Mouse (Mus musculus) liver, adult 2 months (tissue): ENCODE data around the gene Jund. TPM values are rescaled to one million over a fixed set of nuclear protein-coding genes. Genes with fewer than 3 reads are reported as not detected.

ENCODE experiments used
- DNase-seq: peaks from one replicate; pipeline ENCODE4 v3.0.0-alpha.2; 2011; ENCODE audit warnings: low read depth, low spot score; ENCODE audit errors: extremely low read depth
- H3K27ac ChIP-seq: fragments of 200-500 bp; replicated peaks from 2 replicates; pipeline ENCODE4 v1.5.1; 2012; ENCODE audit warnings: low read depth, mild to moderate bottlenecking, control low read depth, inconsistent platforms, low read length; ENCODE audit not compliant: insufficient read depth
- H3K27me3 ChIP-seq: fragments of 200-500 bp; 2 replicates; pipeline ENCODE4 v1.6.1; 2012; ENCODE audit warnings: mild to moderate bottlenecking, moderate library complexity, low read length, inconsistent platforms; ENCODE audit not compliant: control insufficient read depth, insufficient read depth
- H3K36me3 ChIP-seq: fragments of 200-500 bp; 2 replicates; pipeline ENCODE4 v1.6.1; 2012; ENCODE audit warnings: low read length, inconsistent platforms; ENCODE audit not compliant: control insufficient read depth, insufficient read depth
- H3K4me1 ChIP-seq: fragments of 200-500 bp; 2 replicates; pipeline ENCODE4 v1.6.1; 2011; ENCODE audit warnings: low read length; ENCODE audit not compliant: control insufficient read depth, insufficient read depth
- H3K4me3 ChIP-seq: fragments of 200-500 bp; 2 replicates; pipeline ENCODE4 v1.5.1; 2011; ENCODE audit warnings: low read depth, mild to moderate bottlenecking, control low read depth, low read length, moderate library complexity; ENCODE audit not compliant: insufficient read depth
- H3K79me2 ChIP-seq: fragments of 200-500 bp; 2 replicates; pipeline ENCODE4 v1.6.1; 2012; ENCODE audit warnings: inconsistent platforms, mild to moderate bottlenecking, low read length, moderate library complexity; ENCODE audit not compliant: control insufficient read depth, insufficient read depth
- H3K9ac ChIP-seq: fragments of 200-500 bp; 2 replicates; pipeline ENCODE4 v1.6.1; 2012; ENCODE audit warnings: low read depth, mild to moderate bottlenecking, control low read depth, inconsistent platforms, low read length
- CTCF ChIP-seq: fragments of 200-500 bp; IDR thresholded peaks from 2 replicates; pipeline ENCODE4 v1.5.1; 2011; ENCODE audit warnings: low read depth, low read length, control low read depth
- POLR2A ChIP-seq: fragments of 200-500 bp; IDR thresholded peaks from 2 replicates; pipeline ENCODE4 v1.6.1; 2011; ENCODE audit warnings: low read length, control low read depth; ENCODE audit not compliant: insufficient read depth; ENCODE audit errors: extremely low read depth
- WGBS: fragments of 180-500 bp; shearing (Covaris S2); methylation state at CpG from one replicate; pipeline ENCODE4 v1.1.7; 2018; 5-methylcytosine and 5-hydroxymethylcytosine counted together
- polyA plus RNA-seq: library from polyadenylated mRNA; depleted of rRNA; stranded (reverse); fragments of >200 nt; gene quantifications from 2 replicates; pipeline ENCODE4 v1.2.3, GENCODE M21; 2012
- total RNA-seq: library from RNA; depleted of rRNA; stranded (reverse); fragments of >200 nt; gene quantifications from 2 replicates; pipeline ENCODE4 v1.2.3, GENCODE M21; 2014

Gene Jund
- total and polyA plus RNA-seq, 2 experiments: 26.6 to 120 TPM

DNA sequence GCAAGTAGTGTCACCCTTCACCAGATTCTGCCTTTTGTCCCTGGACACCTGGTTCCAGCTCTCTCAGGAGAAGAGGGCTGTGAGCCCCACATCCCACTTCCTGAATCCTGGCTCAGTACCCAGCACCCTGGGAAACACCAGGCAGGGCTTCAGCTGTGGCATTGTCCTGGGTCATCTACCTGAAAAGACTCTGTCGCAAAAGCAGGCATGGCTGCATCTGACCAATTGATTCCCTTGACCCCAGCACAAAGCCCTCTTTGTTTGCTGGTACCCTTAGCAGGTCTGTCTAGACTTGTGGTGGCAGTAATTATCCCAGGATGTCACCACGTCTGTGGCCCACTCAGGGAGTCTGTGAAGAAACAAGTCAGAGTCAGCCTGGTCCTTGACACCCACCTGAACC, 43.3 kb upstream of the Jund start:
- Histone ChIP-seq H3K9ac (no peak overlapping the region), H3K36me3 (peaks cover 30% of the 10 kb centered on the region), H3K27me3 (no peaks in the 10 kb centered on the region), H3K27ac (no peak overlapping the region), H3K4me3 (no peak overlapping the region), H3K79me2 (peaks cover 19% of the 10 kb centered on the region; the same call in 1 of the 2 replicates), H3K4me1 (peaks cover 22% of the 10 kb centered on the region)
- TF ChIP-seq POLR2A (no peak), CTCF (no peak)
- 71% methylated on average over 2 of the region's 2 CpGs for WGBS
- DNase-seq: no peak

DNA sequence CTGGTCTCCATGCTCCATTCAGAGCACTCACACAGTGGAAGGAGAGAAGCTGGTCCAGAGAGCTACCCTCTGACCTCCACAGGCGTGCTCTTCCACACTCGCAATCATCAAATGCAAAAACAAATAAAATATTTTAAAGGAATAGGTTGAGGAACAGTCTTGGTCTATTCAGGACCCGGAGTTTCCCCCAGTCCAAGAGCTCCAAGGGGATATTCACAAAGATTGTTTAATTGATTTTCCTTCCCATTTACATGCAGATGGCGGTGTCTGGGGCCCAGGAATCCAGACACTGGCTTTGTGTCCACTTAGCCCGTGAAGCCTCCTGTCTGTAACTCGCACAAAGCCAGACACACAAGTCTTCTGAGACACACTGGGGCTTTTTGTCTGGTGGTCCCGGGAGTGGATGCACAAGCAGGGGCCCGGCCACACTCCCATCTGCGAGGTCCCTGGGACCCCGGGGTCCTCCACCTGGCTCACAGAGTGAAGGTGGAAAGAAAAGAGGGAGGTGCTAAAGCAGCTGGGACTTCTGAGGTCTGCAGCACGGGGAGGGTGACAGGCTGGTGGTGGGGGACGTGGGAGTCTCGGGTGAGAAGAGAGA, 42.5 kb upstream of the Jund start:
- 79% methylated on average over 13 of the region's 13 CpGs for WGBS
- peaks cover 26% of the 10 kb centered on the region for H3K36me3 ChIP-seq
- no peaks in the 10 kb centered on the region for H3K27me3 ChIP-seq
- peaks cover 23% of the 10 kb centered on the region for H3K4me1 ChIP-seq
- H3K79me2 ChIP-seq: peaks cover 19% of the 10 kb centered on the region; the same call in 1 of the 2 replicates
- H3K9ac ChIP-seq: no peak overlapping the region
- TF ChIP-seq POLR2A (no peak), CTCF (no peak)
- H3K27ac ChIP-seq: no peak overlapping the region
- no peak for DNase-seq
- no peak overlapping the region for H3K4me3 ChIP-seq

DNA sequence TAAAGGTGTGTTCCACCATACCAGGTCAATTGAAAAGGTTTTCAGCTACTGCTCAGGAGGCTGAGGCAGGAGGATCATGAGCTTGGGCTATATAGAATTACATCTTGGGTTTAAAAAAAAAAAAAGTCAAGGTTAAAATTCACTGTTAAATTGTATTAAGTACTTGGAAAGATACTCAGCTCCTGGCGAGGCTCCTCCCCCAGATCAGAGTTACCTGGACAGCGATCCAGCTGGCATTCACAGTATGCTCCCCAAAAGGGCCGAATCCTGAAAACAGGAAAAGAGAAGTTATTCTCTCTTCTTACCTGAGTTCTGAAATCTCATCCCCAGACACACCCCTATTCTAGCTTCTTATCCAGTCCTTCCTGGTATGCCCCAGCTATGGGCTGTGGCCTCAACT, 41.5 kb upstream of the Jund start:
- peak overlapping the region; percentile 35; the same call in 1 of the 2 replicates for H3K9ac ChIP-seq
- 12% methylated on average over 3 of the region's 3 CpGs for WGBS

DNA sequence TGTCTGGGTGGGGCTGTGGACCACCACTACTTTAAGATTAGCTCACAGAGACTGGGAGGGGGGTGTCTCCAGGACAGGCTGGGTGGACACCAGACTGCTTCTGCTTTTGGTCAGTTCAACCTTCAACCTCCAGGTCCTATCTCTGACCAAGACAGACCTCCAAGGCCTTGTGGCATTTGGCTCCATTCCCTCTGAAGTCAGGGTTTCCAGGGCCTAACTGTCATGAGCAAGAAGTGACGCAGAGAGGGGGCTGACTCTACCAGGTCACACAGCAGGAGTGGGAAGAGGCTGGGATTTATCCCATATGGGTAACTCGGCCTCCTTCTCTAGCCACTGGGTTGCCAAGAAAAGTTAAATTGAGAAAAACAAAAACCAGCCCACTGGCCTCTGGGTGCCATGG, 41.0 kb upstream of the Jund start:
- WGBS: 23% methylated on average over 2 of the region's 2 CpGs
- Histone ChIP-seq H3K79me2 (peaks cover 12% of the 10 kb centered on the region; the same call in 1 of the 2 replicates), H3K27ac (peak overlapping the region; percentile 82), H3K4me3 (no peak overlapping the region), H3K27me3 (no peaks in the 10 kb centered on the region), H3K4me1 (peaks cover 20% of the 10 kb centered on the region), H3K9ac (peak overlapping the region; percentile 35), H3K36me3 (peaks cover 16% of the 10 kb centered on the region)
- TF ChIP-seq CTCF: no peak
- no peak for TF ChIP-seq POLR2A
- DNase-seq: peak; percentile 56

More for the DNA sequence above, 41.5 kb upstream of the Jund start:
- Histone ChIP-seq H3K27ac (peak overlapping the region; percentile 82), H3K79me2 (peaks cover 17% of the 10 kb centered on the region; the same call in 1 of the 2 replicates), H3K4me1 (peaks cover 23% of the 10 kb centered on the region), H3K36me3 (peaks cover 19% of the 10 kb centered on the region), H3K4me3 (no peak overlapping the region), H3K27me3 (no peaks in the 10 kb centered on the region)
- DNase-seq: peak; percentile 70
- TF ChIP-seq POLR2A: no peak
- no peak for TF ChIP-seq CTCF

DNA sequence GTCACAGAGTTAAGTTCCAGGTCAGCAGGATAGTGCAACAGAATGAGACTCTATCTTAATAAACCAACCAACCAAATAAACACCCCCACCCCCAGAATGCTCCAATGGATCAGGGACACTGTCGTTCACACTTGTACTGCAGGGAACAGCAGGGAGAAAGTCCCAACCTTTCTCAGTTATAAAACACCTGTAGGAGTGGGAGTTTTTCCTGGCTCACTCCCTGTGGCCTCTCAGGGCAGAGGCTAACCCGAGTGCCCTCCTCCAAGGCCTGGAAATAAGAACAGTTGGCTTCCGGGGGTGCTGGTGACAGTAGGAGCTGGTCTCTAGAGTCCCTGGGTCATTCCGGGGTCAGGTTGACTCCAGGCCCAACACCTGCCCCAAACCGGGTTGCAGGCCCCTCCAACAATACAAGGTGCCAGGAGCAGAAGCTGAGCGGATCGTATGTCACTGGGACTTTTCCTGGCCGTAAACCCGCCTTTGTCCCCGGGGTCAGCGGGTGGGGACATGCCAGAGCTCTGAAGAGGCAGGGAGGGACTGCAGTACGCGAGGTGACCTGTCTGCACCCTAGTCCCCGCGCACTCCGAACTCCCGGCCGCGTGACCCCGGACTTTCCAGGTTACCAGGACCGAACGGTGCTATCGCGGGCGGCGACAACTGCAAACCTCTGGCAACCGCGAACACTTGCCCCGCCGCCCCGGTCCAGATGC, 39.7 kb upstream of the Jund start:
- TF ChIP-seq POLR2A (no peak), CTCF (no peak)
- peak; percentile 85 for DNase-seq
- H3K4me3 ChIP-seq: peak overlapping the region; percentile 90
- H3K27ac ChIP-seq: peak overlapping the region; percentile 82
- under 1% methylated on average over 31 of the region's 31 CpGs for WGBS
- no peaks in the 10 kb centered on the region for H3K27me3 ChIP-seq
- H3K79me2 ChIP-seq: peaks cover 11% of the 10 kb centered on the region; the same call in 1 of the 2 replicates
- peaks cover 16% of the 10 kb centered on the region for H3K36me3 ChIP-seq
- H3K4me1 ChIP-seq: peaks cover 14% of the 10 kb centered on the region
- peak overlapping the region; percentile 95 for H3K9ac ChIP-seq
